Mouse (Mus musculus): ENCODE measurements around the gene Klf9. TPM values are rescaled to one million over a fixed set of nuclear protein-coding genes. Genes with fewer than 3 reads are reported as not detected.

Gene Klf9
- polyA plus RNA-seq, 2 experiments: 0.74 to 0.86 TPM

GRCm38 (mm10) chr19:23211325-23211724, 70.3 kb downstream of the Klf9 start:
- no peaks in the 10 kb centered on the region for H3K9me3 ChIP-seq (ENCODE audit: control insufficient read depth, low read length)
- H3K27ac ChIP-seq: no peak overlapping the region
- TF ChIP-seq EP300 (IDR thresholded peaks at IDR 0.05; ENCODE audit: low read depth) (no peak), CTCF (IDR thresholded peaks at IDR 0.05; ENCODE audit: low read depth) (no peak)
- H3K4me1 ChIP-seq (replicated peaks; ENCODE audit: control insufficient read depth in 2 of 2, insufficient read depth in 2 of 2, low read length in 1 of 2): no peaks in the 10 kb centered on the region
- ATAC-seq (ENCODE audit: insufficient read depth): no peak
- no peaks in the 10 kb centered on the region for H3K27me3 ChIP-seq (ENCODE audit: control insufficient read depth, insufficient read depth, low read length)
- no peak overlapping the region for H3K9ac ChIP-seq (replicated peaks)
- H3K4me3 ChIP-seq (ENCODE audit: insufficient read depth in 1 of 2, low read depth in 2 of 2, low read length in 2 of 2): no peak overlapping the region
- H3K4me2 ChIP-seq (ENCODE audit: low read depth): no peak overlapping the region
- 72% methylated on average over 6 of the region's 6 CpGs for WGBS (ENCODE audit: insufficient replicate concordance)
- DNase-seq (ENCODE audit: low read depth in 3 of 3, low spot score in 3 of 3): no peak
- peaks cover 17% of the 10 kb centered on the region for H3K36me3 ChIP-seq (replicated peaks; ENCODE audit: control insufficient read depth, insufficient read depth, low read depth)

GRCm38 (mm10) chr19:23214326-23214725, 73.3 kb downstream of the Klf9 start:
- Histone ChIP-seq H3K4me3 (ENCODE audit: insufficient read depth in 1 of 2, low read depth in 2 of 2, low read length in 2 of 2) (no peak overlapping the region), H3K27me3 (ENCODE audit: control insufficient read depth, insufficient read depth, low read length) (no peaks in the 10 kb centered on the region), H3K4me1 (replicated peaks; ENCODE audit: control insufficient read depth in 2 of 2, insufficient read depth in 2 of 2, low read length in 1 of 2) (no peaks in the 10 kb centered on the region), H3K9ac (replicated peaks) (no peak overlapping the region), H3K9me3 (ENCODE audit: control insufficient read depth, low read length) (no peaks in the 10 kb centered on the region), H3K27ac (no peak overlapping the region), H3K4me2 (ENCODE audit: low read depth) (no peak overlapping the region), H3K36me3 (replicated peaks; ENCODE audit: control insufficient read depth, insufficient read depth, low read depth) (peaks cover 18% of the 10 kb centered on the region)
- TF ChIP-seq CTCF (IDR thresholded peaks at IDR 0.05; ENCODE audit: low read depth) (no peak), EP300 (IDR thresholded peaks at IDR 0.05; ENCODE audit: low read depth) (no peak)
- DNase-seq (ENCODE audit: low read depth in 3 of 3, low spot score in 3 of 3): no peak
- no peak for ATAC-seq (ENCODE audit: insufficient read depth)
- 89% methylated on average over 8 of the region's 8 CpGs for WGBS (ENCODE audit: insufficient replicate concordance)

MicroRNAs encoded within 50 kb of the gene (microRNA counts, 519-probe panel; counts per million panel counts)
- 69.9 counts per million for microRNA mmu-miR-1192

Small RNA genes lying within 50 kb of the gene (microRNA-seq; reads per million reads assigned to microRNA genes)
- not detected for gene Mir1192

Other genes starting within 250 kb of the Klf9 start
- 7.8 and 13.2 TPM in 2 replicates for gene Smc5, start 132.7 kb downstream of the Klf9 start, polyA plus RNA-seq (2012; rRNA removed)
- 12.2 and 12.6 TPM in 2 replicates for gene Smc5, start 132.7 kb downstream of the Klf9 start, polyA plus RNA-seq (2014; fragmentation: Nextera tagmentation; extraction: Ambion mirVana)